Mouse (Mus musculus): ENCODE results near the gene Aldh5a1.

DNA sequence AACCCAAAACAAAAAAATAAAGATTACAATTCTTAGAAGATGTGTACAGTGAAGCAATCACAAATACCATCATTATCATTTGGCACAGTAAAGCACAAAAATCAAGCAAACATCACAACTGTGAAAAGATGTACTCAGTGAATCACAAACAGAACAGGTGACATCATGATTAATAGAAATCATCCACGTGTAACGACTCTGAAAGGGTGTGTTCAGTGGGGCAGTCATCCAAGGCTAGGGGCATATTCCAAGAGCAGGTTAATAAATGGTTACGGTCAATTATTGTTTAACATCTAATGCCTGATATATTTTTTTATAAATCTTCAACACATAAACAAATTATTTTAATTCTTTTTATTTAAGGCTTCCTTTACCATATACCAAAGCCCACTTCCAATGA lies 44.9 kb downstream of the Aldh5a1 start:
- TF ChIP-seq CTCF (IDR thresholded peaks at IDR 0.05; ENCODE audit: low read depth) (no peak), EP300 (IDR thresholded peaks at IDR 0.05; ENCODE audit: low read depth) (no peak)

Measured in heart, postnatal 0 days (tissue).